Mouse (Mus musculus) intestine, postnatal 0 days (tissue): ENCODE results near the gene Cxcl17. TPM values are rescaled to one million over a fixed set of nuclear protein-coding genes. Genes with fewer than 3 reads are reported as not detected.
"Not testable (repeated sequence)": the region's sequence is repeated elsewhere in the genome, so short reads cannot be mapped to it uniquely, and the experiment has no call there.

Experiments
- ATAC-seq: fragments of 200-750 bp; cut with Nextera tagmentation; 2 replicates; pipeline ENCODE4 v1.8.0; 2017; ENCODE audit warnings: mild to moderate bottlenecking, moderate TSS enrichment, moderate library complexity
- H3K27ac ChIP-seq: fragments of 300-500 bp; sonication (generic); 2 replicates; pipeline ENCODE4 v1.5.1; 2014; ENCODE audit warnings: mild to moderate bottlenecking, low read depth, low read length, moderate library complexity
- H3K27me3 ChIP-seq: fragments of 300-500 bp; sonication (generic); replicated peaks from 2 replicates; pipeline ENCODE4 v1.6.1; 2014; ENCODE audit warnings: low read length, mixed read lengths; ENCODE audit not compliant: control insufficient read depth, insufficient read depth
- H3K36me3 ChIP-seq: fragments of 300-500 bp; sonication (generic); 2 replicates; pipeline ENCODE4 v1.6.1; 2014; ENCODE audit warnings: mild to moderate bottlenecking, moderate library complexity; ENCODE audit not compliant: control insufficient read depth, insufficient read depth
- H3K4me1 ChIP-seq: fragments of 300-500 bp; sonication (generic); replicated peaks from 2 replicates; pipeline ENCODE4 v1.6.1; 2014; ENCODE audit warnings: antibody characterized with exemption, low read length, mixed read lengths; ENCODE audit not compliant: control insufficient read depth, insufficient read depth
- H3K4me2 ChIP-seq: fragments of 300-500 bp; sonication (generic); replicated peaks from 2 replicates; pipeline ENCODE4 v1.6.1; 2014; ENCODE audit warnings: low read depth, mild to moderate bottlenecking, moderate library complexity
- H3K4me3 ChIP-seq: fragments of 300-500 bp; sonication (generic); 2 replicates; pipeline ENCODE4 v1.5.1; 2014; ENCODE audit warnings: low read depth, low read length
- H3K9ac ChIP-seq: fragments of 300-500 bp; sonication (generic); 2 replicates; pipeline ENCODE4 v1.6.1; 2014; ENCODE audit warnings: mild to moderate bottlenecking, low read depth, low read length
- H3K9me3 ChIP-seq: fragments of 300-500 bp; sonication (generic); 2 replicates; pipeline ENCODE4 v1.6.1; 2016; ENCODE audit warnings: mixed run types; ENCODE audit not compliant: control insufficient read depth
- CTCF ChIP-seq: sonication (generic); IDR thresholded peaks from 2 replicates; pipeline ENCODE4 v1.5.1; 2016; ENCODE audit warnings: low read depth, mild to moderate bottlenecking, control low read depth, antibody characterized with exemption, moderate library complexity
- WGBS: fragments of 180-500 bp; shearing (Covaris S2); extraction: QIAGEN DNeasy Blood & Tissue Kit; methylation state at CpG from one replicate; pipeline ENCODE4 v1.1.7; 2014; 5-methylcytosine and 5-hydroxymethylcytosine counted together
- polyA plus RNA-seq: library from polyadenylated mRNA; unstranded; fragments of >200 nt; fragmentation: Nextera tagmentation; extraction: Ambion mirVana; gene quantifications from 2 replicates; pipeline ENCODE4 v1.2.1, GENCODE M21; 2015

Cxcl17 gene
- polyA plus RNA-seq, 1 experiment from 2014 or later = 0.16 TPM

DNA sequence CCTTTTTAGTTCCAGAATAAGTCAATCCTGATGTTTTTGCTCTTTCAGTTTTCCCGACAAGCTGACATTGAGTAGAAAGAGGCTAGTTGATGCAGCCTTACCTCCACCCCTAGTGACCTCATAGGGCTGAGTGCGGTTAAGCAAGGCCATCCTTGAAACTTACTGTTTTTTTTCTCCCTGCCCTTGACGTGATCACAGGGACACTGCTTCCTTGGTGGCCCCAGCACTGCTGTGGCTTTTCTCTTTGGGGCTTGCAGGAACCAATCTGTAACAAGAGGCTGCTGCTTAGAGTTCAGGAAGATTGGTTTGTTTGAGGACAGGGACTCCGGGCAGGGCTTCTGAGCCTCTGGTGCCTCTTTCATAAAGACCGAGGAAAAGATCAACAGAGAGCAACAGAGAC lies 10.7 kb downstream of the Cxcl17 start:
- Histone ChIP-seq H3K9ac (no peak overlapping the region), H3K36me3 (no peaks in the 10 kb centered on the region), H3K4me3 (no peak overlapping the region), H3K9me3 (no peaks in the 10 kb centered on the region), H3K27ac (no peak overlapping the region), H3K4me2 (no peak overlapping the region), H3K27me3 (no peaks in the 10 kb centered on the region), H3K4me1 (no peaks in the 10 kb centered on the region)
- 45% methylated on average over 5 of the region's 5 CpGs for WGBS
- TF ChIP-seq CTCF = no peak
- no peak for ATAC-seq

DNA sequence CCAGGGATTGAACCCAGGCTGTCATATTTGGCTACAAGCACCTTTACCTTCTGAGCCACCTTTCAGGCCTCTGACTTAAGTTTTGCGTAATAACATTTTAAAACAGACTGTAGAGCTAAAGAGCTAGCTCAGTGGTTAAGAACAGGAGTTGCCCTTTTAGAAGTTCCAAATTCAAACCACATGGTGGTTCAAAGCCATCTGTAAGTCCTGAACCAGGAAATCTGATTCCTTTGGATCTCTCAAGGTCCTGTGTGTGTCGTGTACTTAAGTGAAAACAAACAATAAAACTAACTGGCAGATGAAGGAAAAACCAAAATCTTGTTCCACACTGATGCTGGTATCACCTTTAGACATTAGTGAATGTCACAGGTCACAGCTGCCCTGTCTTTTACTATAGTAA lies 11.1 kb downstream of the Cxcl17 start:
- H3K9me3 ChIP-seq = no peaks in the 10 kb centered on the region
- no peak for TF ChIP-seq CTCF

DNA sequence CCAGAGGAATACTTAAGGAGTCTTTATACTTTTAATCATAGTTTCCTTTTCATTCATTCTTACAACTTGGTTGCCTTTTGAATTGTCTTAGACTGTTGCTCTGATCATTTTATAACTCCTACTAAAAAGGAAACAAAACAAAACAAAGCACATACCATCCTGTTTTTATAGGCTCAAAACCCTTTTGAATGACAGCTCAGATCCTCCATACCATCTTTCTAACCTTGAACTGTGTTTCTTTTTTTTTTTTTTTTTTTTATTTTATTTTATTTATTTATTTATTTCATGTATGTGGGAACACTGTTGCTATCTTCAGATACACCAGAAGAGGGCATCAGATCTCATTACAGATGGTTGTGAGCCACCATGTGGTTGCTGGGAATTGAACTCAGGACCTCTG lies 13.7 kb downstream of the Cxcl17 start:
- H3K4me3 ChIP-seq, H3K4me1 ChIP-seq, H3K9me3 ChIP-seq, ATAC-seq, H3K27me3 ChIP-seq, H3K36me3 ChIP-seq, H3K9ac ChIP-seq, H3K4me2 ChIP-seq, H3K27ac ChIP-seq: not testable (repeated sequence)

More for the DNA sequence above, 11.1 kb downstream of the Cxcl17 start:
- Histone ChIP-seq H3K27me3 (no peaks in the 10 kb centered on the region), H3K36me3 (no peaks in the 10 kb centered on the region), H3K4me3 (no peak overlapping the region), H3K27ac (no peak overlapping the region), H3K4me2 (no peak overlapping the region), H3K9ac (no peak overlapping the region), H3K4me1 (no peaks in the 10 kb centered on the region)
- 59% methylated on average over 2 of the region's 2 CpGs for WGBS
- no peak for ATAC-seq

DNA sequence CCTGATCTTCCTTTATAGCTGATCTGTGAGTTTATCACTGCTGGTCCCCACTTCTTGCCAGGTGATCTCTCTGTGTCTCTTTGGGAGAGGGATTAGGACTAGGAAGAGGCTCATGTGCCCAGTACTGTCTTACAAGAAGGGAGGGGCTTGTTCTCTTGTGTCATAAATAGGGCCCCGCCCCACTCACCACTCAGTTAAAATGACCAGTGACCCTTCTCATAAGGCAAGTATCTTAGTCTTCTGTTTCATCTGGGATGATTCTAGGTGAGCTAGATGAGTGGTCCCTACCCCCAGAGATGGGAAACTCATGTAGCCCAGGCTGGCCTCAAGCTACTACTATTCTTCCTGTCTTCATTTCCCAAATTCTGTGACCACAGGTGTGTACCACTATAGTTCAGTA lies 14.1 kb downstream of the Cxcl17 start, which contains the start of gene Lipe:
TSS of gene Lipe (minus strand) at position 101 of the 400 bp plus-strand sequence.
- H3K36me3 ChIP-seq = no peaks in the 10 kb centered on the region
- ATAC-seq = no peak
- 97% methylated on average over 1 of the region's 1 CpGs for WGBS
- H3K4me3 ChIP-seq = no peak within 1 kb of the TSS
- H3K4me2 ChIP-seq = no peak within 1 kb of the TSS
- H3K9me3 ChIP-seq = no peaks in the 10 kb centered on the region
- H3K27me3 ChIP-seq = no peaks in the 10 kb centered on the region
- no peak within 1 kb of the TSS for H3K9ac ChIP-seq
- H3K4me1 ChIP-seq = no peaks in the 10 kb centered on the region; the same call in 1 of the 2 replicates
- TF ChIP-seq CTCF = no peak
- no peak within 1 kb of the TSS for H3K27ac ChIP-seq

DNA sequence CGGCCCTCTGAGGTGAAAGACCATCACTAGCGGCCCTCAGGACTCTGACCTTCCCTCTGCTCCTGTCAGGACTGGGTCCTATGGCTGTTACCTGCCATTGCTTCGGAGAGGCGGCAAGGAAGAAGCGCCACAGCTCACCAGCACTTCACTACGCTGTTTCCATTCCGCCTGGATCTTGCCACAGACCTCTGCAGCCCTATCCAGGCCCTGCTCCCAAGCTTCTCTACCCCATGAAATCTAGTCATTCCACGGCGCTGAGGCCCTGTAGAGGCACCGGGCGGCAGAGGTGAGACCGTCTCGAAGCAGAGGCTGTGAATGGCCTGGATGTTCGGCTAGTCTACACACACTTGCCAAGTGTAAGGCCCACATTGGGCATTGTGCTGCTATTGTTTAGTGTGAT lies 16.1 kb downstream of the Cxcl17 start:
- no peaks in the 10 kb centered on the region for H3K9me3 ChIP-seq
- no peak overlapping the region; the same call in 1 of the 2 replicates for H3K9ac ChIP-seq
- TF ChIP-seq CTCF = no peak
- no peaks in the 10 kb centered on the region for H3K27me3 ChIP-seq
- peak overlapping the region; percentile 69; the same call in 1 of the 2 replicates for H3K4me2 ChIP-seq
- H3K36me3 ChIP-seq = no peaks in the 10 kb centered on the region
- H3K4me3 ChIP-seq = 0 out of 2 replicates have a peak overlapping the region, but pooled peaks have one; percentile 76
- ATAC-seq = no peak
- 92% methylated on average over 14 of the region's 14 CpGs for WGBS
- no peaks in the 10 kb centered on the region; the same call in none of the 2 replicates for H3K4me1 ChIP-seq
- peak overlapping the region; percentile 46 for H3K27ac ChIP-seq

DNA sequence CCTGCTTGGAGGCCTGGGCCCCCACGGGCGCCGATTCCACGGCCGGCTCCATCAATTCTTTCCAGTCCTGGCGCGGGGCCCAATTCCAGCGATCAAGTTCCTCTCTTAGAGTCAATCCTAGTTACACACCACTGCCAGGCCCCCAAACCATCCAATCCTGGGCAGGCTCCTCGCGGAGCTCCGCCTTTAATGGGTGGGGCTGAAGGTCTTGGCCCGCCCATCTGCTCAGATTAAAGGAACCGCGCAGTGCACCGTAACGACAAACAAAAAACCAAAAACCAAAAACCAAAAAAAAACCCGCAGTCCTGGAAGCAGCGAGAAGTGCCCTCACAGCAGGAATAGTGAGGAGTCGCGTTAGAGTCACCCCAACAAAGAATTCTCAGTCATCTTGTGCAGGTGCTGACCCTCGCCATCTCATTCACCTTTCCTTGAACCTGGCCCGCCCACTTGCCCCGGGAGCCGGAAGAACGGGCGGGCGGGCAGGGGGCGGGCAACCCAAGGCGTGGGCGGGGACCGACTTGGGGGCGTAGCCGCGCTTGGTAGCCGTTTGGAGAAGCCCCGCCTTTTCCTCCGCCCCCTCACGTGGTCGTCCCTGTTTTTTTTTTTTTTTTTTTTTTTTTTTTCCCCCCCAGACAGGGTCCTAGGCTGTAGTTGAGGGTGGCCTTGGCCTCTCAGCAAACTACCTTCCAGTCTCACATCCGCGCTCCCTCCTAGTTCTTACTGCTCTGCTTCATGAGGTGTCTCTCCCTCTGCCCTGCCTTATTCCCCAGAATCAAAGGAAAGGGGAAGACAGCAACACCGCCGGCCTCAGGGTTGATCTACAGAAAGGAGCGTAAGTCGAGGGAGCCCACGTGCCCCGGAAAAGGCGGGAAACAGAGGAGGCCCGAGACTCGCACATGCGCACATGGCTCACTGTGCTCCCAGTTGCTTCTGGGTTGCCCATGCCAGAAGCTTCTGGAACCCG lies 16.8 kb downstream of the Cxcl17 start:
- Histone ChIP-seq H3K36me3 (no peaks in the 10 kb centered on the region), H3K4me3 (peak overlapping the region; percentile 76), H3K4me2 (peak overlapping the region; percentile 69), H3K27ac (peak overlapping the region; percentile 46), H3K9ac (peak overlapping the region; percentile 56), H3K4me1 (peaks cover 4% of the 10 kb centered on the region), H3K9me3 (no peaks in the 10 kb centered on the region), H3K27me3 (no peaks in the 10 kb centered on the region)
- TF ChIP-seq CTCF = no peak
- ATAC-seq = peak; percentile 96
- WGBS = 5% methylated on average over 49 of the region's 52 CpGs
